Mouse (Mus musculus): ENCODE measurements at regions not wholly inside any gene's neighbourhood (a gene's known extent, or its start where the extent isn't known, plus 50 kb on each side); places are given as distances from the start of the nearest gene placed in this dataset.
A peak's percentile ranks its signal among the peaks of the same experiment; 100 is the strongest.
"Not testable (repeated sequence)": the region's sequence is repeated elsewhere in the genome, so short reads cannot be mapped to it uniquely, and the experiment has no call there.

DNA sequence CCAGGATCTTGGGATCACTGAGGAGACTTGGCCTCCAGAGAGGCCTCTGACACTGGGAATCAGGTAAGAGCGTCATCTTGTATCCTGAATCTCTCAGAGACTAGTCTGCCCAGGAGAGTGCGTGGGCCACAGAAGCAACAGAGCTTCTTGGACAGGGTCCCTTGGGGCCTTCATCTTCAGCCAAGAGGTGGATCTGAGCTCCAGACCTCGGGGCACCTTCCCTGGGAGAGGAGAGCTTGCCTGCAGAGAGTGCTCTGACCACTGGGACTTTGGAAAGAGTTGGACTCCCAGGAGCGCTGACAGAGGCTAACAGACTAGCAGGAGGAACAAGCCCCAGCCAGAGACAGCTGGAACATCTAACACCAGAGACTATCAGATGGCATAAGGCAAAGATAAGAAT is 73.9 kb upstream of the Gm15319 start:
- peak; percentile 43 for DNase-seq

DNA sequence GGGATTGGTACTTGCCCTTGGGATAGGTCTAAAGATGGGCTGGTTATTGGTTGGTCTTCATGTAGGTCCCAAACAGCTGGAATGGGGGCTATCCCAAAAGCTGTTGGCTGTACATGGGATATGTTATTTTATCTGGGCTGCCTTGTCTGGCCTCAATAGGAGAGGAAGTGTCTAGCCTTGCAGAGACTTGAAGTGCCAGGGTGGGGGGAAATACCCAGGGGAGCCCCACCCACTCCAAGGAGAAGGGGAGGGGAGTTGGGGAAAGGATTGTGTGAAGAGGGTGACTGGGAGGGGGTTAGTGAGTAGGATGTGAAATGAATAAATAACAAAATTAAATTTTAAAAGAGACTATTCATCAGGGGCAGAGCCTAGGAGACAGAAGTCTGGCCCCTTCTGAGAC is 70.2 kb upstream of the Gm15319 start:
- not testable (repeated sequence) for DNase-seq

DNA sequence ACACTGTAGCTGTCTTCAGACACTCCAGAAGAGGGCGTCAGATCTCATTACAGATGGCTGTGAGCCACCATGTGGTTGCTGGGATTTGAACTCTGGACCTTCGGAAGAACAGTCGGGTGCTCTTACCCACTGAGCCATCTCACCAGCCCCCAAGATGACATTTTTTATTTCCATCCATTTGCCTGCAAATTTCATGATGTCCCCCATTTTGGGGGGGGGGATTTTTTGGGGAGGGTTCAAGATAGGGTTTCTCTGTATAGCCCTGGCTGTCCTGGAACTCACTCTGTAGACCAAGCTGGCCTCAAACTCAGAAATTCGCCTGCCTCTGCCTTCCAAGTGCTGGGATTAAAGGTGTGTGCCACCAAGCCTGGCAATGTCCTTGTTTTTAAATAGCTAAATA is 66.5 kb upstream of the Gm15319 start:
- not testable (repeated sequence) for DNase-seq

DNA sequence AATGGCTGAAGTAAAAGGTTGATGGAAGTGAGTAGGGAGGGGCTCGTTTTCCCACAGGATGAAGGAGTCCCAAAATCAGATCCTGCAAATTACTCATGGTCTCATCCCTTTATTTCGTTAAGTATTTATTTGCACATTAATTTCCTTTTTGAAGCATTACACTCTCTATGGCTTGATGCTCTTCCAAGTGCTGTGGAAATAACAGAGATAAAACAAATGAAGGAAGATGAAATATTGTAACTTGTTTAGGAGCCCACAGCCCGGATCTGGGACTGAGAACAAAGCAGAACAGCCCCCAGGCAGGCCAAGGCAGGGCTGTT is 61.9 kb upstream of the Gm15319 start:
- DNase-seq = not testable (repeated sequence)

DNA sequence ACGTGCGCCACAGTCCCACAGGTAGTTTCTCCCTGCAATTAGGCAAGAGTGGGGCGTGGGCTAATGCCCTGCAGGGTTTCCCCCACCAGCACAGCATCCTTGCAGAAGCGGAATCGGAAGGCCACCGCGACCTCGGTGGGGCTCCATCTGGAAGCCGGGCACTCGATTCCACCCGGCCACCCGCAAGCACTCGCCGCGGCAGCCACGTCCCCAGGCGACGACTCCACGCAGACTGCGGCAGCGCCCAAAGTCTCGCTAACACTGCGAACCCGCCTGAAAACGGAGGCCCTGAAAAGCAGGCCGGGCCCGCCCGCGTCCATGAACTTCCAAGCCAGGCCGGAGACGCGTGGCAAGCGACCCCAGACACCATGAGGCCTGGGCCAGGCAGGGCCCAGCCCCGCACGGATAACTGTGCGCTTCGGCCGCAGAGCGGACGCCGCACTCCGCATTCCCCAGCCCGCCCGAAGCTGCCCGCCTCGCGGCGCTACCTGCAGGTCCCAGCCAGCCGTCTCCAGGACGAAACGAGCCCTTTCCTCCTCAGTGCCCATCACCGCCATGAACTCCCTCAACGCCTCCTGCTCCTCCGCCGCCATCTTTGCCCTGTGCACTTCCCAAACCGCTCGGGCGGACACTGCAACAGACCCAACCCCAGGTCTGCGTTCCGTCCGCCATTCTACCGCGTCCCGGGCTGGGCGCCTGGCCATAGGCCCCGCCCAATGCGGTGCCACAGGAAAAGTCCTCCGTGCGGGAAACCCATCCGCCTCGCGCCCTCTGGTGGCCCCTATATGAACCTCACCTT is 61.3 kb upstream of the Gm15319 start:
- peak; percentile 99 for DNase-seq

DNA sequence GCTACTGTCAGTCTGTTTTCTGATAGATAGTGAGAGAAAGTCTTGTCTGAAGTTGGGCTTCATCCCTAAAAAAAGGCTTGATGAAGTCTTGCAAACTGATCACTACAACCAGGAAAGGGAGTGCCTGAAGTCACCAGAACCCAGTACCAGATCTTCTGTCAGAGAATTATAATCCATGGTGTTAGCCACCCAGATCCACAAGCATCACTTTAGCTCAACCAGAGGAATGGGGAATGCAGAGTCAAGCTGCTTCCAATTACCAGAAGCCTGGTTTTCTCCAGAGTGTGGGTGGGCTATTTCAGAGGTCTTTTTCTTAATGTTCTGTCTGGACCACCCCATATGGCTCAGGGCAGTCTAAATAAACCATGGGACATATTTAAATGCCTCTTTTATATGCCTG is 57.8 kb upstream of the Gm15319 start:
- DNase-seq = not testable (repeated sequence)

All from gastrocnemius, postnatal 25 days (tissue).